Mouse (Mus musculus) MEL (cell line): ENCODE data around the gene Arfrp1. TPM values are rescaled to one million over a fixed set of nuclear protein-coding genes. Genes with fewer than 3 reads are reported as not detected.

Experiments used
- DNase-seq: peaks from one replicate; pipeline ENCODE4 v3.0.0; 2011; ENCODE audit warnings: low read depth, low spot score
- H3K27ac ChIP-seq: 2 replicates; pipeline ENCODE4 v1.5.1; 2012; ENCODE audit warnings: low read depth, mild to moderate bottlenecking, control low read depth, low read length, moderate library complexity; ENCODE audit not compliant: control insufficient read depth
- H3K27me3 ChIP-seq, 2 experiments: fragments of 150-350 bp in 1 of 2; sonication (generic) in 1 of 2; 2 replicates each; pipeline ENCODE4 v1.6.1; 2012; ENCODE audit warnings: low read length in 2 of 2, mild to moderate bottlenecking in 2 of 2, improper control_type of control experiment in 1 of 2, moderate library complexity in 1 of 2; ENCODE audit not compliant: insufficient read depth in 2 of 2, control insufficient read depth in 1 of 2
- H3K36me3 ChIP-seq, 2 experiments: 2 replicates each; pipeline ENCODE4 v1.6.1; 2012 to 2014; ENCODE audit warnings: low read length in 2 of 2, improper control_type of control experiment in 1 of 2, inconsistent platforms in 1 of 2, mild to moderate bottlenecking in 1 of 2; ENCODE audit not compliant: insufficient read depth in 2 of 2, control insufficient read depth in 1 of 2
- H3K4me1 ChIP-seq, 2 experiments: fragments of 150-350 bp in 1 of 2; sonication (generic) in 1 of 2; 2 replicates each; pipeline ENCODE4 v1.6.1; 2012; ENCODE audit warnings: low read length in 2 of 2, improper control_type of control experiment in 1 of 2, mild to moderate bottlenecking in 1 of 2; ENCODE audit not compliant: insufficient read depth in 2 of 2, control insufficient read depth in 1 of 2
- H3K4me3 ChIP-seq, 2 experiments: fragments of 150-350 bp in 1 of 2; sonication (generic) in 1 of 2; 2 replicates each; pipeline ENCODE4 v1.5.1; 2012; ENCODE audit warnings: low read depth in 2 of 2, low read length in 2 of 2, mild to moderate bottlenecking in 2 of 2, moderate library complexity in 2 of 2, control low read depth in 1 of 2, improper control_type of control experiment in 1 of 2; ENCODE audit not compliant: control insufficient read depth in 1 of 2, insufficient read depth in 1 of 2
- H3K79me2 ChIP-seq: 2 replicates; pipeline ENCODE4 v1.6.1; 2012; ENCODE audit warnings: mild to moderate bottlenecking, low read length, moderate library complexity; ENCODE audit not compliant: control insufficient read depth, poor library complexity, insufficient read depth
- H3K9ac ChIP-seq: 2 replicates; pipeline ENCODE4 v1.6.1; 2012; ENCODE audit warnings: low read depth, mild to moderate bottlenecking, control low read depth, low read length, moderate library complexity; ENCODE audit not compliant: control insufficient read depth, poor library complexity, severe bottlenecking
- H3K9me3 ChIP-seq: fragments of 150-350 bp; sonication (generic); replicated peaks from 2 replicates; pipeline ENCODE4 v1.6.1; 2012; ENCODE audit warnings: mild to moderate bottlenecking, low read length, improper control_type of control experiment, moderate library complexity; ENCODE audit not compliant: insufficient read depth
- BHLHE40 ChIP-seq: IDR thresholded peaks from 2 replicates; pipeline ENCODE4 v1.6.1; 2012; ENCODE audit warnings: low read depth, mild to moderate bottlenecking, inconsistent platforms, low read length, improper control_type of control experiment, borderline replicate concordance
- CHD2 ChIP-seq: IDR thresholded peaks from 2 replicates; pipeline ENCODE4 v1.6.1; 2011; ENCODE audit warnings: low read length, improper control_type of control experiment
- CTCF ChIP-seq, 3 experiments: IDR thresholded peaks in 2 of 3; conservative IDR thresholded peaks in 1 of 3; 2 replicates each; pipeline ENCODE4 v1.5.1; 2011 to 2012; ENCODE audit warnings: low read length in 3 of 3, low read depth in 2 of 3, mild to moderate bottlenecking in 2 of 3, improper control_type of control experiment in 1 of 3, inconsistent platforms in 1 of 3, mixed read lengths in 1 of 3, moderate library complexity in 1 of 3; ENCODE audit not compliant: control insufficient read depth in 1 of 3, insufficient read depth in 1 of 3, poor library complexity in 1 of 3, severe bottlenecking in 1 of 3
- E2F4 ChIP-seq: IDR thresholded peaks from 2 replicates; pipeline ENCODE4 v1.6.1; 2011; ENCODE audit warnings: low read depth, low read length, improper control_type of control experiment, borderline replicate concordance
- ETS1 ChIP-seq: IDR thresholded peaks from 2 replicates; pipeline ENCODE4 v1.6.1; 2012; ENCODE audit warnings: low read depth, mild to moderate bottlenecking, inconsistent platforms, low read length, improper control_type of control experiment, moderate library complexity
- GATA1 ChIP-seq: IDR thresholded peaks from 2 replicates; pipeline ENCODE4 v1.6.1; 2011; ENCODE audit warnings: low read depth, low read length, improper control_type of control experiment
- HCFC1 ChIP-seq: IDR thresholded peaks from 2 replicates; pipeline ENCODE4 v1.6.1; 2012; ENCODE audit warnings: low read depth, mild to moderate bottlenecking, inconsistent platforms, low read length, improper control_type of control experiment, moderate library complexity
- MAX ChIP-seq: IDR thresholded peaks from 2 replicates; pipeline ENCODE4 v1.6.1; 2011; ENCODE audit warnings: low read length, improper control_type of control experiment
- MAZ ChIP-seq: IDR thresholded peaks from 2 replicates; pipeline ENCODE4 v1.6.1; 2012; ENCODE audit warnings: low read depth, mild to moderate bottlenecking, inconsistent platforms, low read length, improper control_type of control experiment
- MEF2A ChIP-seq: IDR thresholded peaks from 2 replicates; pipeline ENCODE4 v1.6.1; 2014; ENCODE audit warnings: low read depth, mild to moderate bottlenecking, inconsistent platforms, low read length, improper control_type of control experiment; ENCODE audit not compliant: poor library complexity, insufficient replicate concordance, severe bottlenecking; ENCODE audit errors: extremely low read depth
- MYB ChIP-seq: IDR thresholded peaks from 2 replicates; pipeline ENCODE4 v1.6.1; 2011; ENCODE audit warnings: mild to moderate bottlenecking, low read depth, low read length, improper control_type of control experiment
- MYC ChIP-seq: IDR thresholded peaks from 2 replicates; pipeline ENCODE4 v1.6.1; 2011; ENCODE audit warnings: low read depth, mild to moderate bottlenecking, low read length, improper control_type of control experiment, moderate library complexity
- NELFE ChIP-seq: IDR thresholded peaks from 2 replicates; pipeline ENCODE4 v1.6.1; 2011; ENCODE audit warnings: low read depth, low read length, improper control_type of control experiment
- POLR2A ChIP-seq, 2 experiments: IDR thresholded peaks; 2 replicates each; pipeline ENCODE4 v1.6.1; 2011 to 2012; ENCODE audit warnings: low read length in 2 of 2, mild to moderate bottlenecking in 2 of 2, control low read depth in 1 of 2, improper control_type of control experiment in 1 of 2, low read depth in 1 of 2, moderate library complexity in 1 of 2; ENCODE audit not compliant: control insufficient read depth in 1 of 2, insufficient read depth in 1 of 2, poor library complexity in 1 of 2
- RAD21 ChIP-seq: IDR thresholded peaks from 2 replicates; pipeline ENCODE4 v1.6.1; 2011; ENCODE audit warnings: mild to moderate bottlenecking, low read depth, low read length, improper control_type of control experiment
- RCOR1 ChIP-seq: IDR thresholded peaks from 2 replicates; pipeline ENCODE4 v1.6.1; 2012; ENCODE audit warnings: low read depth, mild to moderate bottlenecking, inconsistent platforms, low read length, improper control_type of control experiment
- SIN3A ChIP-seq: IDR thresholded peaks from 2 replicates; pipeline ENCODE4 v1.6.1; 2012; ENCODE audit warnings: low read length, improper control_type of control experiment, inconsistent platforms
- TAL1 ChIP-seq: IDR thresholded peaks from 2 replicates; pipeline ENCODE4 v1.6.1; 2012; ENCODE audit warnings: mild to moderate bottlenecking, inconsistent platforms, low read length, moderate library complexity, mixed read lengths
- TBP ChIP-seq: IDR thresholded peaks from 2 replicates; pipeline ENCODE4 v1.8.0; 2011; ENCODE audit warnings: low read depth, low read length, improper control_type of control experiment
- UBTF ChIP-seq: IDR thresholded peaks from 2 replicates; pipeline ENCODE4 v1.6.1; 2012; ENCODE audit warnings: low read depth, mild to moderate bottlenecking, inconsistent platforms, low read length, improper control_type of control experiment, moderate library complexity, borderline replicate concordance; ENCODE audit not compliant: insufficient read depth
- USF2 ChIP-seq, 2 experiments: IDR thresholded peaks; 2 replicates each; pipeline ENCODE4 v1.6.1; 2011 to 2012; ENCODE audit warnings: improper control_type of control experiment in 2 of 2, low read length in 2 of 2, borderline replicate concordance in 1 of 2, inconsistent platforms in 1 of 2, low read depth in 1 of 2, mild to moderate bottlenecking in 1 of 2; ENCODE audit not compliant: insufficient read depth in 1 of 2
- ZC3H11A ChIP-seq: IDR thresholded peaks from 2 replicates; pipeline ENCODE4 v1.6.1; 2012; ENCODE audit warnings: low read depth, mild to moderate bottlenecking, inconsistent platforms, low read length, improper control_type of control experiment
- ZMIZ1 ChIP-seq: IDR thresholded peaks from 2 replicates; pipeline ENCODE4 v1.6.1; 2012; ENCODE audit warnings: low read depth, mild to moderate bottlenecking, inconsistent platforms, low read length, improper control_type of control experiment, moderate library complexity
- polyA plus RNA-seq, 2 experiments: library from polyadenylated mRNA; stranded (reverse) in 1 of 2; unstranded in 1 of 2; fragments of >175 nt in 1 of 2; fragments of >200 nt in 1 of 2; gene quantifications; 2 replicates each; pipeline versions ENCODE4 v1.2.1 to v1.2.4; 2012; ENCODE audit warnings: low replicate concordance in 2 of 2, low read depth in 1 of 2; ENCODE audit not compliant: insufficient read length in 2 of 2, insufficient read depth in 1 of 2, missing spikeins in 1 of 2
- total RNA-seq: library from RNA; depleted of rRNA; stranded (reverse); fragments of 300-350 nt; gene quantifications from 2 replicates; pipeline ENCODE4 v1.2.3, GENCODE M21; 2012

The Arfrp1 gene
- total and polyA plus RNA-seq, 3 experiments: 36.8 to 68.8 TPM; not detected in 1

DNA sequence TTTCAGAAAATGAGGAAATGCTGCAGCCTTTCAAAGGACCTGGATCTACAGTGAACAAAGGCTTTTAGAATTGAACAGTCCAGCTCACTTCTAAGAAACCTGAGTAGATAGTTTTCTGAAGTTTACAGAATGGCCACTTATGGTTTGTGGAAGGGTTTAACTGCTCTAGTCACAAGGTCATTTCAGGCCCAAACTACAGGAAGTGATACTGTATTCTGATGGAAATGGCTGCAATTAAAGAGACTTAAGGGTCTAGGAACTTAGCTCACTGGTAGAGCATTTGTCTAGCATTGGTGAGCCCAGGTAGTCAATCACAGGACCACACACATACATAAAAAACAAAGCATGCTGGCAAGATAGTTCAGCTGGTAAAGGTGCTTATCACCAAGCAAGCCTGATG lies 32.7 kb downstream of the Arfrp1 start:
- Histone ChIP-seq H3K79me2 (no peaks in the 10 kb centered on the region), H3K4me1 (no peaks in the 10 kb centered on the region), H3K27me3 (no peaks in the 10 kb centered on the region), H3K4me3 (no peak overlapping the region), H3K27ac (no peak overlapping the region), H3K9me3 (no peaks in the 10 kb centered on the region; the same call in 1 of the 2 replicates), H3K9ac (no peak overlapping the region), H3K36me3 (peaks cover 0 to 25% of the 10 kb centered on the region in 2 experiments; a peak in 2 of 4 replicates)
- no peak for DNase-seq
- TF ChIP-seq MAX (no peak), CTCF (IDR thresholded peaks at IDR 0.05 in 2 of 3, conservative IDR thresholded peaks at IDR 0.05 in 1 of 3; ENCODE audit: control insufficient read depth in 1 of 3, insufficient read depth in 1 of 3, low read depth in 2 of 3, low read length in 3 of 3, poor library complexity in 1 of 3, severe bottlenecking in 1 of 3) (no peak), NELFE (no peak), ETS1 (no peak), RAD21 (no peak), E2F4 (no peak), HCFC1 (no peak), ZC3H11A (no peak), SIN3A (no peak), GATA1 (no peak), POLR2A (IDR thresholded peaks at IDR 0.05; ENCODE audit: control insufficient read depth in 1 of 2, insufficient read depth in 1 of 2, low read depth in 1 of 2, low read length in 2 of 2, poor library complexity in 1 of 2) (no peak), CHD2 (no peak), MYC (no peak), MAZ (no peak), UBTF (no peak), BHLHE40 (no peak), ZMIZ1 (no peak), USF2 (IDR thresholded peaks at IDR 0.05; ENCODE audit: borderline replicate concordance in 1 of 2, insufficient read depth in 1 of 2, low read depth in 1 of 2, low read length in 2 of 2) (no peak), MEF2A (no peak), TBP (no peak)

DNA sequence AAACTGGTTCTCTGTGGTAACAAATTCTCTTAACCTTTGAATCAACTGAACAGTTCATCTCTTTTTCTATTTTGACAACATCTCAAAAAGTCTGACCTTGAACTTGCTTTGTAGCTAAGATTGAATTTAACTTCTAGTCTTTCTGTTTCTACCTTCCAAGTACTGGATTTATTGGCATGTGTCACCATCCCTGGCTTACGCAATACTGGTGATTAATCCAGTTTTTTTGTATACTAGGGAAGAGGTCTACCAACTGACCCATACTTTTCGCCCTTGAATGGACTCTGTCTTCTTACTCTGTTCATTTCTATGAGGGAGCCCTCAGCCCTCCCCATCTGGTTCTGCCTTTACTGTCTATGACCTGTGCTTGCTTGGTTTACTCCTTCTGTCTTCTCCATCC lies 39.1 kb downstream of the Arfrp1 start:
- Histone ChIP-seq H3K4me1 (no peaks in the 10 kb centered on the region), H3K36me3 (peaks cover 0 to 9% of the 10 kb centered on the region in 2 experiments; a peak in 2 of 4 replicates), H3K27me3 (no peaks in the 10 kb centered on the region), H3K4me3 (no peak overlapping the region), H3K9me3 (no peaks in the 10 kb centered on the region), H3K9ac (no peak overlapping the region), H3K79me2 (no peaks in the 10 kb centered on the region), H3K27ac (no peak overlapping the region)
- no peak for DNase-seq
- TF ChIP-seq ZC3H11A (no peak), RCOR1 (no peak), MYB (no peak), NELFE (no peak), TAL1 (no peak), CHD2 (no peak)
